Mouse (Mus musculus): ENCODE measurements at regions not wholly inside any gene's neighbourhood (a gene's known extent, or its start where the extent isn't known, plus 50 kb on each side); places are given as distances from the start of the nearest gene placed in this dataset.

- H3K4me2 ChIP-seq (ENCODE audit: low read depth), result no peak overlapping the region
- no peaks in the 10 kb centered on the region for H3K36me3 ChIP-seq (ENCODE audit: control insufficient read depth, insufficient read depth)
- H3K79me2 ChIP-seq (ENCODE audit: control insufficient read depth, insufficient read depth), result no peaks in the 10 kb centered on the region
- no peaks in the 10 kb centered on the region for H3K27me3 ChIP-seq (ENCODE audit: control insufficient read depth, insufficient read depth, insufficient read length)
- TF ChIP-seq REST (IDR thresholded peaks at IDR 0.05; ENCODE audit: insufficient read depth, insufficient read length) (no peak), E2F4 (IDR thresholded peaks at IDR 0.05; ENCODE audit: insufficient read depth) (no peak), SRF (IDR thresholded peaks at IDR 0.05; ENCODE audit: control insufficient read depth, insufficient read length, low read depth) (no peak), MAX (IDR thresholded peaks at IDR 0.05; ENCODE audit: low read depth) (no peak), CEBPB (IDR thresholded peaks at IDR 0.05; ENCODE audit: insufficient read depth, poor library complexity, severe bottlenecking) (no peak), USF1 (IDR thresholded peaks at IDR 0.05; ENCODE audit: low read depth) (no peak), TCF12 (IDR thresholded peaks at IDR 0.05; ENCODE audit: insufficient read depth, poor library complexity, severe bottlenecking) (no peak)
- H3ac ChIP-seq (ENCODE audit: control insufficient read depth, insufficient read length), result no peak overlapping the region
- no peak overlapping the region for H3K4me3 ChIP-seq
Measured at GRCm38 (mm10) chr19:14799002-14799401, 201.2 kb upstream of the Tle4 start.

DNA sequence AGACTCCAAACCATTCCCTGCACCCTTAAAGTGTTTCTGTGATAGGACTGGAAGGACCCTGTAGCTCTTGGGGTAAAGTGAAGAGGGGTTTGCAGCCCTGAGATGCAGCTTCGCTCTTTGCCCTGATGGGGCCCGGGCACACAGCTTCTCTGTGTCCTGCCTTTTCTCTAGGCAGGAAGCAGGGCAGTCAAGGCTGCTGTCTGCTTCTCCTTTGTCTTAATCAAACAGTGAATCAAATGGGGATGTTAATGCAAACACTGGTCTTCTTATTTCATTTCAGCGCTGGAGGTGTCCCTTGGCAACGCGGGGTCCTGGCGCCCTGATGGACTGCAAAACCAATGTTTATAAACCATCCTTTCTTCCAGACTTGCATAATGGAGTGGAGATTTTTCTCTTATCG lies 200.6 kb upstream of the Tle4 start:
- Histone ChIP-seq H3K27me3 (ENCODE audit: control insufficient read depth, insufficient read depth, insufficient read length) (no peaks in the 10 kb centered on the region), H3K79me2 (ENCODE audit: control insufficient read depth, insufficient read depth) (no peaks in the 10 kb centered on the region)

GRCm38 (mm10) chr19:14795910-14796309 lies 198.1 kb upstream of the Tle4 start:
- no peaks in the 10 kb centered on the region for H3K36me3 ChIP-seq (ENCODE audit: control insufficient read depth, insufficient read depth)
- H3K79me2 ChIP-seq (ENCODE audit: control insufficient read depth, insufficient read depth), result no peaks in the 10 kb centered on the region
- no peaks in the 10 kb centered on the region for H3K27me3 ChIP-seq (ENCODE audit: control insufficient read depth, insufficient read depth, insufficient read length)
- H3K4me2 ChIP-seq (ENCODE audit: low read depth), result no peak overlapping the region
- no peak overlapping the region for H3ac ChIP-seq (ENCODE audit: control insufficient read depth, insufficient read length)
- TF ChIP-seq POLR2AphosphoS2 (IDR thresholded peaks at IDR 0.05; ENCODE audit: insufficient read length, low read depth) (no peak), USF1 (IDR thresholded peaks at IDR 0.05; ENCODE audit: low read depth) (no peak), CEBPB (IDR thresholded peaks at IDR 0.05; ENCODE audit: insufficient read depth, poor library complexity, severe bottlenecking) (no peak), TCF3 (IDR thresholded peaks at IDR 0.05; ENCODE audit: insufficient read length, low read depth) (no peak), POLR2A (IDR thresholded peaks at IDR 0.05; ENCODE audit: insufficient read length, low read depth) (no peak), MYOG (IDR thresholded peaks at IDR 0.05; ENCODE audit: control insufficient read depth in 1 of 3, insufficient read depth in 1 of 3, insufficient read length in 2 of 3, low read depth in 2 of 3) (no peak), MYOD1 (IDR thresholded peaks at IDR 0.05; ENCODE audit: control insufficient read depth in 1 of 3, insufficient read length in 2 of 3, low read depth in 2 of 3) (no peak), E2F4 (IDR thresholded peaks at IDR 0.05; ENCODE audit: insufficient read depth) (no peak), TCF12 (IDR thresholded peaks at IDR 0.05; ENCODE audit: insufficient read depth, poor library complexity, severe bottlenecking) (no peak), MAX (IDR thresholded peaks at IDR 0.05; ENCODE audit: low read depth) (no peak), REST (IDR thresholded peaks at IDR 0.05; ENCODE audit: insufficient read depth, insufficient read length) (no peak), SRF (IDR thresholded peaks at IDR 0.05; ENCODE audit: control insufficient read depth, insufficient read length, low read depth) (no peak)
- H3K4me3 ChIP-seq, result no peak overlapping the region

More for the DNA sequence above, 200.6 kb upstream of the Tle4 start:
- no peaks in the 10 kb centered on the region for H3K36me3 ChIP-seq (ENCODE audit: control insufficient read depth, insufficient read depth)
- TF ChIP-seq MYOG (IDR thresholded peaks at IDR 0.05; ENCODE audit: control insufficient read depth in 1 of 3, insufficient read depth in 1 of 3, insufficient read length in 2 of 3, low read depth in 2 of 3) (no peak), USF1 (IDR thresholded peaks at IDR 0.05; ENCODE audit: low read depth) (no peak), TCF12 (IDR thresholded peaks at IDR 0.05; ENCODE audit: insufficient read depth, poor library complexity, severe bottlenecking) (no peak), REST (IDR thresholded peaks at IDR 0.05; ENCODE audit: insufficient read depth, insufficient read length) (no peak), E2F4 (IDR thresholded peaks at IDR 0.05; ENCODE audit: insufficient read depth) (no peak), MAX (IDR thresholded peaks at IDR 0.05; ENCODE audit: low read depth) (no peak), TCF3 (IDR thresholded peaks at IDR 0.05; ENCODE audit: insufficient read length, low read depth) (no peak), SRF (IDR thresholded peaks at IDR 0.05; ENCODE audit: control insufficient read depth, insufficient read length, low read depth) (no peak), CEBPB (IDR thresholded peaks at IDR 0.05; ENCODE audit: insufficient read depth, poor library complexity, severe bottlenecking) (no peak), POLR2AphosphoS2 (IDR thresholded peaks at IDR 0.05; ENCODE audit: insufficient read length, low read depth) (no peak), MYOD1 (IDR thresholded peaks at IDR 0.05; ENCODE audit: control insufficient read depth in 1 of 3, insufficient read length in 2 of 3, low read depth in 2 of 3) (no peak), POLR2A (IDR thresholded peaks at IDR 0.05; ENCODE audit: insufficient read length, low read depth) (no peak)
- H3K4me2 ChIP-seq (ENCODE audit: low read depth), result no peak overlapping the region
- H3ac ChIP-seq (ENCODE audit: control insufficient read depth, insufficient read length), result no peak overlapping the region
- H3K4me3 ChIP-seq, result no peak overlapping the region

DNA sequence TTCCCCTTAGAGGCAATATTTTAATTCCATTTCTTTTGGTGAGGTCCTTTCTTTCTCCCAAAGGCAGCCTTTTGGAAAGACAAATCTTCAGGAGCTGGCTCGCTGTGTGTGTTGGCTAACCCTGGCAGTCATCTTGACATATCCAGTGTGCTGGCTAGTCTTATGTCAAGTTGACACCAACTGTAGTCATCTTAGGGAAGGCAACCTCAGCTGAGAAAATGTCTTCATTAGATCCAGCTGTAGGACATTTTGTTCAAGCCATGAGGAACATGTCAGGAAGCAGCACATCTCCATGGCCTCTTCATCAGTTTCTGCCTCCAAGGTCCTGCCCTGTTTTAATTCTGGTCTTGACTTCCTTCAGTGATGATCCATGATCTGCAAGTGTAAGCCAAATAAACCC lies 192.1 kb upstream of the Tle4 start:
- Histone ChIP-seq H3K4me2 (ENCODE audit: low read depth) (no peak overlapping the region), H3K4me3 (no peak overlapping the region), H3K36me3 (ENCODE audit: control insufficient read depth, insufficient read depth) (no peaks in the 10 kb centered on the region), H3K79me2 (ENCODE audit: control insufficient read depth, insufficient read depth) (no peaks in the 10 kb centered on the region), H3ac (ENCODE audit: control insufficient read depth, insufficient read length) (no peak overlapping the region), H3K27me3 (ENCODE audit: control insufficient read depth, insufficient read depth, insufficient read length) (no peaks in the 10 kb centered on the region)
- no peak for TF ChIP-seq E2F4 (IDR thresholded peaks at IDR 0.05; ENCODE audit: insufficient read depth)
- TF ChIP-seq USF1 (IDR thresholded peaks at IDR 0.05; ENCODE audit: low read depth), result no peak
- TF ChIP-seq TCF3 (IDR thresholded peaks at IDR 0.05; ENCODE audit: insufficient read length, low read depth), result no peak
- TF ChIP-seq TCF12 (IDR thresholded peaks at IDR 0.05; ENCODE audit: insufficient read depth, poor library complexity, severe bottlenecking), result no peak
- no peak for TF ChIP-seq POLR2AphosphoS2 (IDR thresholded peaks at IDR 0.05; ENCODE audit: insufficient read length, low read depth)
- no peak for TF ChIP-seq MYOD1 (IDR thresholded peaks at IDR 0.05; ENCODE audit: control insufficient read depth in 1 of 3, insufficient read length in 2 of 3, low read depth in 2 of 3)
- no peak for TF ChIP-seq SRF (IDR thresholded peaks at IDR 0.05; ENCODE audit: control insufficient read depth, insufficient read length, low read depth)
- TF ChIP-seq POLR2A (IDR thresholded peaks at IDR 0.05; ENCODE audit: insufficient read length, low read depth), result no peak
- TF ChIP-seq REST (IDR thresholded peaks at IDR 0.05; ENCODE audit: insufficient read depth, insufficient read length), result no peak
- TF ChIP-seq MYOG (IDR thresholded peaks at IDR 0.05; ENCODE audit: control insufficient read depth in 1 of 3, insufficient read depth in 1 of 3, insufficient read length in 2 of 3, low read depth in 2 of 3), result no peak
- TF ChIP-seq MAX (IDR thresholded peaks at IDR 0.05; ENCODE audit: low read depth), result no peak
- TF ChIP-seq CEBPB (IDR thresholded peaks at IDR 0.05; ENCODE audit: insufficient read depth, poor library complexity, severe bottlenecking), result no peak
